Mouse (Mus musculus) heart, embryonic 16.5 days (tissue): ENCODE data around the gene Phf19. TPM values are rescaled to one million over a fixed set of nuclear protein-coding genes. Genes with fewer than 3 reads are reported as not detected.
A peak's percentile ranks its signal among the peaks of the same experiment; 100 is the strongest.

Experiments
- ATAC-seq: fragments of 200-750 bp; cut with Nextera tagmentation; replicated peaks from 2 replicates; pipeline ENCODE4 v1.8.0; 2017; ENCODE audit warnings: moderate number of reproducible peaks; ENCODE audit not compliant: insufficient read depth, low FRiP score; ENCODE audit errors: extremely low read depth
- H3K27ac ChIP-seq: fragments of 300-500 bp; sonication (generic); 2 replicates; pipeline ENCODE4 v1.5.1; 2014; ENCODE audit warnings: mild to moderate bottlenecking, low read length, control low read depth, moderate library complexity
- H3K27me3 ChIP-seq: fragments of 300-500 bp; sonication (generic); 2 replicates; pipeline ENCODE4 v1.6.1; 2014; ENCODE audit warnings: low read length, mixed read lengths; ENCODE audit not compliant: control insufficient read depth, insufficient read depth
- H3K36me3 ChIP-seq: fragments of 300-500 bp; sonication (generic); 2 replicates; pipeline ENCODE4 v1.6.1; 2014; ENCODE audit not compliant: control insufficient read depth, insufficient read depth
- H3K4me1 ChIP-seq: fragments of 300-500 bp; sonication (generic); 2 replicates; pipeline ENCODE4 v1.6.1; 2014; ENCODE audit warnings: low read length, mixed read lengths; ENCODE audit not compliant: control insufficient read depth, insufficient read depth
- H3K4me2 ChIP-seq: fragments of 300-500 bp; sonication (generic); 2 replicates; pipeline ENCODE4 v1.6.1; 2014; ENCODE audit warnings: low read depth, mild to moderate bottlenecking, control low read depth, low read length
- H3K4me3 ChIP-seq: fragments of 300-500 bp; sonication (generic); 2 replicates; pipeline ENCODE4 v1.5.1; 2014; ENCODE audit warnings: mild to moderate bottlenecking, control low read depth, low read length
- H3K9ac ChIP-seq: fragments of 300-500 bp; sonication (generic); 2 replicates; pipeline ENCODE4 v1.6.1; 2014; ENCODE audit warnings: low read length, control low read depth
- H3K9me3 ChIP-seq: fragments of 300-500 bp; sonication (generic); replicated peaks from 2 replicates; pipeline ENCODE4 v1.6.1; 2016; ENCODE audit warnings: low read length; ENCODE audit not compliant: control insufficient read depth
- WGBS: fragments of 180-500 bp; shearing (Covaris S2); extraction: QIAGEN DNeasy Blood & Tissue Kit; methylation state at CpG from one replicate; pipeline ENCODE4 v1.1.7; 2014; 5-methylcytosine and 5-hydroxymethylcytosine counted together
- polyA plus RNA-seq: library from polyadenylated mRNA; unstranded; fragments of >200 nt; fragmentation: Nextera tagmentation; extraction: Ambion mirVana; gene quantifications from 2 replicates; pipeline ENCODE4 v1.2.1, GENCODE M21; 2015

The Phf19 gene
- polyA plus RNA-seq, 1 experiment from 2014 or later = 2.6 TPM

- Histone ChIP-seq H3K9ac (no peak overlapping the region), H3K4me3 (no peak overlapping the region), H3K36me3 (no peaks in the 10 kb centered on the region), H3K9me3 (no peaks in the 10 kb centered on the region), H3K27ac (no peak overlapping the region), H3K27me3 (no peaks in the 10 kb centered on the region), H3K4me1 (peaks cover 8% of the 10 kb centered on the region; the same call in 1 of the 2 replicates), H3K4me2 (no peak overlapping the region)
- no peak for ATAC-seq
- 87% methylated on average over 4 of the region's 4 CpGs for WGBS
These were observed 31.8 kb upstream of the Phf19 start for GRCm38 (mm10) chr2:34945580-34945979.

DNA sequence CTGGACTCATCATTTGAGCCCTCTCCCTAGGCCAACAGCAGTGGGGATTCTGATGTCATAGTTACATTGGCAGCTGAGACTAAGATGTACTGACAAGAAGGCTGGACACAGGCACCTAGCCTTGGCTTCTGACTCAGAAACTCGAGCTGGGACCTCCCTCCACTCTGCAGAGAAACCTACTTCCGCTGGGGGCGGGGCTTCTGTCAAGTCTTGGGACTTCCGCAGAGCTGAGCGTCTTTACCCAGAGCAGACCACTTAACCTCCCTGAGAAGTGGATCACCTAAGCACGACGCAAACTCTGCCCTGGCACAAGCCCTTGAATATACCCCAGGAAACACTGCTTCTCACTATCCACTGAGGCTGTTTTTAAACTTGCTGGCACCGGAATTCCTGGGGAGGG, 30.9 kb upstream of the Phf19 start:
- H3K9ac ChIP-seq = 0 out of 2 replicates have a peak overlapping the region, but pooled peaks have one; percentile 30
- H3K4me3 ChIP-seq = peak overlapping the region; percentile 35; the same call in 1 of the 2 replicates
- H3K4me2 ChIP-seq = peak overlapping the region; percentile 56
- no peaks in the 10 kb centered on the region for H3K36me3 ChIP-seq
- ATAC-seq = peak; percentile 57; the same call in 1 of the 2 replicates
- 10% methylated on average over 8 of the region's 8 CpGs for WGBS
- H3K27ac ChIP-seq = no peak overlapping the region
- H3K9me3 ChIP-seq = no peaks in the 10 kb centered on the region
- peaks cover 8% of the 10 kb centered on the region; the same call in 1 of the 2 replicates for H3K4me1 ChIP-seq
- peaks cover 3% of the 10 kb centered on the region; the same call in 1 of the 2 replicates for H3K27me3 ChIP-seq

GRCm38 (mm10) chr2:34943556-34944120, 29.8 kb upstream of the Phf19 start:
- no peak overlapping the region for H3K27ac ChIP-seq
- no peaks in the 10 kb centered on the region for H3K36me3 ChIP-seq
- H3K9ac ChIP-seq = no peak overlapping the region
- H3K27me3 ChIP-seq = peaks cover 3% of the 10 kb centered on the region; the same call in 1 of the 2 replicates
- ATAC-seq = no peak
- peaks cover 12% of the 10 kb centered on the region for H3K4me1 ChIP-seq
- 74% methylated on average over 13 of the region's 13 CpGs for WGBS
- no peaks in the 10 kb centered on the region for H3K9me3 ChIP-seq
- no peak overlapping the region for H3K4me2 ChIP-seq
- H3K4me3 ChIP-seq = no peak overlapping the region

DNA sequence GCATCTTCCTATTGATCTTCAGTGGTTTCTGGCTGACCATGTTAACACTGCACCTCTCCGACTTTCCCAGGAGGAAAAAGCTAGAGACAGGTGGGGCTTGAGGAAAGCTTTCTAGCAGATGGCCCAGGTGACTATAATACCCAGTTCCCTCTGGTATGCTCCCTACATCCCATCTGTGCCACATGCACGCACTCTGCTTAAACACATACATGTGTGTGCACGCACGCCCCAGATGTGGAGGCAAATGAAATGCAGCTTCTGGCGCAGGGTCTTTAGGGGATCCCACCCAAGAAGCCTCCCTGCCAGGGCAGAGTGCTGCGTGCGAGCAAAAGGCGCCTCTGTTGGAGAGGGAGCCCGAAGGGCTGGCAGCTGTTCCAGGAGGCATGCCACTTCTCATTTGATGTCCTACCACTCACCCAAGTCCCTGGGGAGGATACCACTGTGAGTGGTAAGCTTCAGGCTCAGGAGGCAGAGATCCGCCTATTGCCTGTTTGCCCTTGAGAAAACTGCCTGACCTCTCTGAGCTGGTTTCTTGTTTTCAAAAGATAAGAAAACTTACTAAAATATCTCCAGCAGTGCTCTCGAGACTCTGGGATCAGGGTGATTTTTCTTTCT, 27.3 kb upstream of the Phf19 start:
- H3K36me3 ChIP-seq = no peaks in the 10 kb centered on the region
- H3K27me3 ChIP-seq = peaks cover 6% of the 10 kb centered on the region; the same call in 1 of the 2 replicates
- no peak overlapping the region for H3K4me2 ChIP-seq
- no peak overlapping the region for H3K27ac ChIP-seq
- no peak for ATAC-seq
- WGBS = 66% methylated on average over 11 of the region's 11 CpGs
- H3K9me3 ChIP-seq = no peaks in the 10 kb centered on the region
- no peak overlapping the region for H3K4me3 ChIP-seq
- H3K4me1 ChIP-seq = peaks cover 19% of the 10 kb centered on the region
- no peak overlapping the region for H3K9ac ChIP-seq

DNA sequence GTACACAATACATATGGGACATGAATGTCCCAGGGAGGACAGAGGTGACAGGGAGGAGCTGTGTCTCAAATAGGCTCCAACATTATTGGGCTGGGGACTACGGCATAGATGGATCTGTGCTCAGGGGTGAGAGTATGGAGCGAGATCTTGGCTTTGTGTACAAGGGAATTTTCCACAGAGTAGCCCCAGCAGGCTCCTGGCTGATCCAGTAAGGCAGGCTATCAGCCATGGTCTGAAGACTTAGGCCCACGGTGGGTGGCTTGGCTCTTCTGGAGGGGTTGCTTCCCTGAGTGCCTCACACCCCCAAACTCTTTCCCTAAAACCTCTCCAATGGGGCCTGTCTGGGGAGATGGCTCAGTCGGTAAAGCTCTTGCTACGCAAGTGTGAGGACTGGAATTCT, 26.4 kb upstream of the Phf19 start:
- no peak overlapping the region for H3K9ac ChIP-seq
- H3K36me3 ChIP-seq = no peaks in the 10 kb centered on the region
- no peak overlapping the region for H3K27ac ChIP-seq
- no peak overlapping the region for H3K4me3 ChIP-seq
- no peak overlapping the region for H3K4me2 ChIP-seq
- no peak for ATAC-seq
- peaks cover 6% of the 10 kb centered on the region; the same call in 1 of the 2 replicates for H3K27me3 ChIP-seq
- WGBS = 79% methylated on average over 5 of the region's 5 CpGs
- peaks cover 18% of the 10 kb centered on the region for H3K4me1 ChIP-seq
- H3K9me3 ChIP-seq = no peaks in the 10 kb centered on the region

DNA sequence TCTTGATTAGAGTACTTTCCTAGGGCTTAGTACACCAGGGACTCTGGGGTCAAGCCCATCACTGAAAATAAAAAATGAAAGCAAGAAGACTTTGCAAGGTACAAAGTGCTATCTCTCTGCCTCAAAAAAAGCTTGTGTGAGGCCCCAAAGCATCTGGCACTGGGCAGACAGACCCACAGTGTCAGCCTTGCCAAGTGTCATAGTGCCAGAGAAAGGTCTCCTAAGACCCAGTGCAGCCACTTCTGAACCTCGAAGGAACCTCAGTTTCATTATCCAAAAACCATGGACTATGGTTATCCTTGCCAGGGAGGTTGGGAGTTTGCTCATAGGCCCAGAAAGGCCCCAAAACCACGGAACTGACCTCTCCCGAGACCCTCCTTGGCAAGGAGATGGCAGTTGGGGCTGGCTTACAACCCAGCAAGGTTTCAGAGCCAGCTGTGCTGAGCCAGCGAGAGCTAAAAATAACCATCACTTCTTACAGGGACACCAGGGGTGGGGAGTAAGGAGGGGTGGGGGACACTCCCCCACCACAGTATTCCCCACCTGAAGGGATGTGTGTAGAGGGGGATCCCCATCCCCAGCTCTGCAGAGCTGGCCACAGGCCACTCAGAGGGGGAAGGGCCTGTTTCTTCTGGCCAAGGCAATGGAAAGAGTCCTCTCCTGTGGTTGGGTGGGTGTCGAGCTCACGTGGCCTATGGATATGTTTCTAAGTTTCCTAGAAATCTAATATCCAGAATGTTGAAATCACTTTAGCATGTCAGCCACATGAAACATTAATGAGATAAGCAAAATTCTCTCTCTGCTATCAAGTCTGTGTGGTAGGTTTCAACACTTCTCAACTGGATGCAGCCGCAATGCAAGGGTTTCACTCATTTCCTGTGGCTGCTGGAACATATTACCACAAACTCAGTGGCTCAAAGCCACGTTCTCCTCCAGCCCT, 24.7 kb upstream of the Phf19 start:
- peak; percentile 54 for ATAC-seq
- 34% methylated on average over 8 of the region's 8 CpGs for WGBS
- H3K4me2 ChIP-seq = peak overlapping the region; percentile 36

DNA sequence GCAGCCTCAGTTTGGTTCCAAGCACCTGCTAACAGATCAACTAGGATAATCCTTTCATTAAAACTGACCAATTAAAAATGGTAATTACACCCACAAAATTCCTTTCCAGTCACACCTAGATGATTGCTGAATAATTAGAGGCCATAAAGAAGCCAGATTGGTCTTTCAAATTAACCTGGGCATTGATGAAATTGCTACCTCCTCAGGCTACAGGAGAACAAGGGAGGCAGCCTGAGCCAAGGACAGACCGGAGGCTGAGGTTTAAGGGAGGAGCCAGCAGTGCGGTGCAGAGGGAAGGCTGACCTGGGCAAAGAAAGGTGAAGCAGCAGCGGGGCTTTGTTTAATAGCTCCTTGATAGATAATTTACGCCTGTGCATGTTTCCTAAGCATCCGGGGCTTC, 23.6 kb upstream of the Phf19 start:
- no peak overlapping the region for H3K4me3 ChIP-seq
- H3K36me3 ChIP-seq = no peaks in the 10 kb centered on the region
- H3K27me3 ChIP-seq = peaks cover 6% of the 10 kb centered on the region; the same call in 1 of the 2 replicates
- H3K9ac ChIP-seq = no peak overlapping the region
- H3K4me1 ChIP-seq = peaks cover 12% of the 10 kb centered on the region
- WGBS = 49% methylated on average over 5 of the region's 5 CpGs
- H3K27ac ChIP-seq = no peak overlapping the region
- H3K4me2 ChIP-seq = no peak overlapping the region
- H3K9me3 ChIP-seq = no peaks in the 10 kb centered on the region
- ATAC-seq = no peak

More for the DNA sequence above, 24.7 kb upstream of the Phf19 start:
- Histone ChIP-seq H3K4me1 (peaks cover 12% of the 10 kb centered on the region), H3K36me3 (no peaks in the 10 kb centered on the region), H3K27ac (peak overlapping the region; percentile 41), H3K9ac (peak overlapping the region; percentile 30), H3K9me3 (no peaks in the 10 kb centered on the region), H3K4me3 (no peak overlapping the region), H3K27me3 (peaks cover 6% of the 10 kb centered on the region; the same call in 1 of the 2 replicates)

DNA sequence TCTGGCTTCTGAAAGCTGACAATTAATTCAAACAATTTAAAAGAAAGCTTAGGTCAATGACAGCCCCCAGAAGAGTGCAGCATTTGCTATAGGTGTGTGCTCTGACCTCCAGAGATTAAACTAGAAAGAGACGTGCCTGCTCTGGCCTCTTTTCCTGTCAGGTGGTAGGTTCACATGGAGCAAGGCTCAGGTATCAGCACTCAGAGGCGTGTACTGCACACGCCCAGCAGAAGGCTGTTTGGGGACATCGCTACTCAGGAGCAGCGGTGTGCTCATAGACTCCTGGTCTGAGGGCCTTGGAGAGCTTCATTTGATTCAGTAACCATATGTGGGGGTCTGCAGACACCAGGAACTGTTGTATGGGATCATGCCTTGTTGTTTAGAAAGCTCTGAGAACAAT, 13.5 kb upstream of the Phf19 start:
- no peaks in the 10 kb centered on the region for H3K36me3 ChIP-seq
- no peaks in the 10 kb centered on the region for H3K4me1 ChIP-seq
- no peak for ATAC-seq
- 67% methylated on average over 5 of the region's 5 CpGs for WGBS
- no peaks in the 10 kb centered on the region for H3K9me3 ChIP-seq
- H3K27me3 ChIP-seq = no peaks in the 10 kb centered on the region
- no peak overlapping the region for H3K9ac ChIP-seq
- no peak overlapping the region for H3K4me3 ChIP-seq
- H3K4me2 ChIP-seq = no peak overlapping the region
- H3K27ac ChIP-seq = no peak overlapping the region
